Mouse (Mus musculus): ENCODE measurements at regions not wholly inside any gene's neighbourhood (a gene's known extent, or its start where the extent isn't known, plus 50 kb on each side); places are given as distances from the start of the nearest gene placed in this dataset.
A peak's percentile ranks its signal among the peaks of the same experiment; 100 is the strongest.
"Not testable (repeated sequence)": the region's sequence is repeated elsewhere in the genome, so short reads cannot be mapped to it uniquely, and the experiment has no call there.

DNA sequence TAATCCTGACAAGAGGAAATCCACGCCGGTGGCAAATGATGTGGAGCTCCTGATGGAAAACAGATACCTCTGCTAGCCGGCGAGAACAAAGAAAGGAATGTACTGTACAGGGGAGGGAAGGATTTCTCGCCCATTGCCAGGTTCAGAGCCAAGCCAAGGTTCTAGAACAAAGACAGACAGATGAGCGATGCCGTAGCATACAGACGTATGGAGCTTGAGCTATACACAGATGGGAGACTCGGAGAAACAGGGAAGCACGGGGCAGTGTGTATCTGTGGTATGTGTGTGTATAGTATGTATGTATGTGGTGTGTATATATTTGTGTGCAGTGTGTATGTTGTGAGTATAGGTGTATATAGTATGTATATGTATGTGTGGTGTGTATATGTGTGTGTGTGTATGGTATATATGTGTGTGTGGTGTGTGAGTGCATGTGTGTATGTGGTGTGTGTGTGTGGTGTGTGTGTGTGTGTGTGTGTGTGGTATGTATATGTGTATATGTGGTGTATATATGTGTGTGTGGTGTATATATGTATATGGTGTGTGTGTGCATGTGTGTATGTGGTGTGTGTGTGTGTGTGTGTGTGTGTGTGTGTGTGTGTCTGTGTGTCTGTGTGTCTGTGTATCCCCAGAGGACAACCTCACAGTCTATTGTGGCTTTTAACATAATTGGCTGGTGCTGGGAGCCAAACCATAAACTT lies 140.6 kb downstream of the Cand1 start:
- DNase-seq (ENCODE audit: low spot score in 2 of 2) = no peak

DNA sequence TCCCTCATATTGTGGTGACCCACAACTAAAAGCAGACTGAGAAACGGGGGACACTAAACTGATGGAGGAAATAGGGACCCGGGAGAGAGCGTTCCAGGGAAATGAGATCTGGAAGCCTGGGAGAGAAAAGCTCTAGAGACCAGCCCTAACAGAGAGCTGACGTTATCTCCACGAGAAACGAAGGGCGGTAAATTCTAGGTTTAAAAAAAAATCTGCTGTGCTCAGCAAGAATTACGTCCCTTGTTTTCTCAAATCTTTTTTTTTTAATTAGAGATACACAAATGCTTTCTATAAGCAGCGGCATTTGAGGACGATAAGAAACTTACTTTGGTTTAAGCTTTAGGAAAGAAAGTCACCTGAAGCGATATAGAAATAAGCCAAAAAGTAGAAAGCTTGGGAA lies 145.7 kb downstream of the Cand1 start:
- no peak for DNase-seq (ENCODE audit: low spot score in 2 of 2)

DNA sequence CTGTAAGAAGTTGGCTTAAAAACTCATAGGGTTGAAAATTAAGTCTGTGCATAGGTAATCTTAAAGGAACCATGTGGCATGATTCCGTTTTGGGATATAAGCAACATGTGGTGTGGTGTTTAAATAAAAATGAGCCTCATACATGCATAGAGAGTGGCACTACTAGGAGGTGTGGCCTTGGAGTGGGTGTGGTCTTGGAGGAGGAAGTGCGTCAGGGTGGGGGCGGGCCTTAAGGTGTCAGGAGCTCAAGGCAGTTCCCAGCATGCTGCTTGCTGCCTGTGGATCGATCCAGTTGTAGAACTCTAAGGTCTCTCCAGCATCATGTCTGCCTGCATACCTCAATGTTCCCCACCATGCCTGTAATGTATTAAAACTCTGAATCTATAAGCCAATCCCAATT lies 152.0 kb downstream of the Cand1 start:
- no peak for DNase-seq (ENCODE audit: low spot score in 2 of 2)

DNA sequence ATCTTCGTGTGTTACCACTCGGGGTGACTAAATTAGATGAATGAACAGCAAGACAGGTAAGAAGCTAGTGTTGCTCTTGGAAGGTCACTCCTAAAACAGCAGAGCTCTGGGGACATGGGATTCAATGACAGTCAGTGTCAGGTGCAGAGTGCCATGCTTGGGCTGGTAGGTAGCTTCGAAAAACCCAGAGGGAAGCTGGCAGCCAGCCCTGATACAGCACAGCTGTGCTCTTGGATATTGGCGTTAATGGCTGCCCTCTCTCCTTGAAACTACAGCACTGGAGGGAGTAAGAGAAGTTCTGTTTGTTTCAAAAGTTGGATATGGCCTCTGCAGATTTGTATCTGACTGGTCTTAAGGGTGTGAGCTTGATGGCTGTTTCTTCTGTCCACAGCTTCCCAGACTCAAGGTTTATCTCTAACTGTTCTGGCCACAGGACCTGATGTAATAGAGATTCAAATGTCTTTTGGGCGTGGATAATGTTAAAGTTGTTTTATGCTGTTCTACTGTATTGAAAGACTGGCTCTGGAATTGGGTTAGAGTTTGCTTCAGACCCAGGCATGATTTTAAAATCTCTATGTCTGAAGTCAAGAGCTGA lies 152.7 kb downstream of the Cand1 start:
- DNase-seq (ENCODE audit: low spot score in 2 of 2) = no peak

DNA sequence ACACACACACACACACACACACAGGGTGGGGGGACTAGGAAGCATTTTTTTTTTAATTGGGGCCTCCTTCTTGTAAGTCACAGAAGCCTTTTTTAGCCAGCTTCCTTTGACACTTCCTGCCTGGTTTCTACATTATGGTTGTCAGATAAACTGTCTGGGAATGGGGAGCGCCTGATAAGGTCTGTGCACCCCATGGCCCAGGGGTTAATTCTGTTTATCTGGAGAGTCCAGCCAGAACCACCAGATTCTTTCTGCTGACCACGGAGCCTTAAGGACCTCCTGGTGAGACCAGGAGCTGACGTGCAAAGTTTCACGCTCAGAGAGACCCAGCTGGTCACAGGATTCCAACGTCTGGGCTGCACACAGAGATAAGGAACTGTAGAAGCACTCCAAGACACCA lies 153.4 kb downstream of the Cand1 start:
- no peak for DNase-seq (ENCODE audit: low spot score in 2 of 2)

GRCm38 (mm10) chr10:119083431-119083830 lies 156.4 kb downstream of the Cand1 start:
- DNase-seq (ENCODE audit: low spot score in 2 of 2) = no peak

- DNase-seq (ENCODE audit: low spot score in 2 of 2) = no peak
Measured at GRCm38 (mm10) chr10:119082861-119083260, 157.0 kb downstream of the Cand1 start.

DNA sequence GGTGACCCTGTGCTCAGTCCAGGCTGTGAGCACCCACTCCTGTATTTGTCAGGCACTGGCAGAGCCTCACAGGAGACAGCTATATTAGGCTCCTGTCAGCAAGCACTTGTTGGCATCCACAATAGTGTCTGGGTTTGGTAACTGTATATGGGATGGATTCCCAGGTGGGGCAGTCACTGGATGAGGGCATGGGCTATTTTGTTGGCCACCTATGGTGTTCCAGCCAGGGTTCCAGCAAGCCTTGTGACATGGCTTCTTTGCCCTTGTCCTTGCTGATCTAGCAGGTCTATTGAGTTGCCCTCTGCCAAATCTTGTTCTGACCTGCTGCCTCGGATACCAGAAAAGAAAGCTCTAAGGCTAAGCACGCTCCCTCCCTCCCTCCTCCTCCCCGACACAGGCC lies 158.1 kb downstream of the Cand1 start:
- not testable (repeated sequence) for DNase-seq (ENCODE audit: low spot score in 2 of 2)

GRCm38 (mm10) chr10:119076100-119076566 lies 163.7 kb downstream of the Cand1 start:
- DNase-seq (ENCODE audit: low spot score in 2 of 2) = no peak

GRCm38 (mm10) chr10:119074887-119075286 lies 165.0 kb downstream of the Cand1 start:
- DNase-seq (ENCODE audit: low spot score in 2 of 2) = no peak

DNA sequence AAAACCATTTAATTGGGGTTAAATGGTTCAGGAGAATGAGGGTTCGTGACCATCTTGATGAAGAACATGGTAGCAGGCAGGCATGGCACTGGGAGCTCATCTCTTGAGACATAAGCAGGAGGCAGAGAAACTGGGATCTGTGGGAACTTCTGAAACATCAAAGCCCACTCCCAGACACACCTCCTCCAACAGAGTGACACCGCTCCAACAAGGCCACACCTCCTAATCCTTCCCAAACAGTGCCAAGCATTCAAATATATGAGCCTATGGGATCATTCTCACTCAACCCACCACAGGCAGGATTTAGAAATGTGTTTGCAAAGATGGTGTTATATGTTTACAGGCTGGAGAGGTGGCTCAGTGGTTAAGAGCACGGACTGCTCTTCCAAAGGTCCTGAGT lies 165.9 kb downstream of the Cand1 start:
- no peak for DNase-seq (ENCODE audit: low spot score in 2 of 2)

DNA sequence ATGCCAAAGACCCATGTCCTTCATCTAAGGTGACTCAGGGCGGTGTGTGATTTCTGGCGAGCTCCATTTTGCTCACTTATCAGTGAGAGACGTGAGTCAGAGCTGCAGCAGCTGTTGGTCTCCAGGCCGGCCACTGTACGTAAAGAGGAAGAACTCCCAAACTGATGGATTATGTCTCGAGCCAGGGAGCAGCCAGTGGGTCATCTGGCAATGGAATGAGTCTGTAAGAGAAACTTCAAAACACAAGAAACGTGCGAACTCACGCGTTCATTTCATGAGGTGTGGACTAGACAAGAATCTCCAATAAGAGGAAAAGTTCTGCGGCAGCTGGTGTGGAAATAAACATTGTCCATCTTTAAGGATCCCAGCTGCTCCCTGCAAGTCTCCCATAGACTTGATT lies 170.4 kb downstream of the Cand1 start:
- DNase-seq (ENCODE audit: low spot score in 2 of 2) = no peak

GRCm38 (mm10) chr10:119067838-119068237 lies 172.0 kb downstream of the Cand1 start:
- DNase-seq (ENCODE audit: low spot score in 2 of 2) = no peak

DNA sequence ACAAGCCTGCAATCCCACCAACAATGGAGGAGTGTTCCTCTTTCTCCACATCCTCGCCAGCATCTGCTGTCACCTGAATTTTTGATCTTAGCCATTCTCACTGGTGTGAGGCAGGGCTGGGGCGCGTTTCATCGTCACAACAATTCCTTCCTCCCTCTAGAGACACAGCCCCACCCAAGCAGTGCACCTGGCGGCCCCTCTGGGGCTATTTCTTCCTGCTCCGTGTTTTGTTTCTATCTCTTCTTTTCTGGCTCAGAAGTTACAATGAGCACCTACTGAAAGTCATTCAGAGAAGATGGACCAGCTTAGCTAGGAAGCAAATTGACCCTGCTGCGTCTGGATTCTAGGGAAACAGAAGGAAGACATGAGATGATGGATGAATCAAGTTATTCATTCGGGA lies 172.5 kb downstream of the Cand1 start:
- DNase-seq (ENCODE audit: low spot score in 2 of 2) = no peak

DNA sequence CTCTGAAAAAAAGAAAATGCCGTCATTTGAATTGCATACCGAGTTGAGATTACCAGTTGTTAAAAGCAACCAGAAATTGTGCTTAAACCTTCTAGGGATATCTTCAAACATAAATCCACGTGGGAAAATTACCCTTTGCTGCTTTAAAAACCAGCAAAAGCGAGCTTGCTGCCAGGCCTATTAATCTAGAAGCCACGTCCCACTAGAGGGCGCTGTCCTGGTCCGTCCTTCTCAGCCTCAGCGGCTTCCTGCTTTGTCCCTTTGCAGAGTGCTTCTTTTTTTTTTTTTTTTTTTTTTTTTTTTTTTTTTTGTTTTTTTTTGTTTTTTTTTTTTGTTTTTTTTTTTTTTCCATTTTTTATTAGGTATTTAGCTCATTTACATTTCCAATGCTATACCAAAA lies 173.9 kb downstream of the Cand1 start:
- peak; percentile 70 to 84 for DNase-seq (ENCODE audit: low spot score in 2 of 2)

DNA sequence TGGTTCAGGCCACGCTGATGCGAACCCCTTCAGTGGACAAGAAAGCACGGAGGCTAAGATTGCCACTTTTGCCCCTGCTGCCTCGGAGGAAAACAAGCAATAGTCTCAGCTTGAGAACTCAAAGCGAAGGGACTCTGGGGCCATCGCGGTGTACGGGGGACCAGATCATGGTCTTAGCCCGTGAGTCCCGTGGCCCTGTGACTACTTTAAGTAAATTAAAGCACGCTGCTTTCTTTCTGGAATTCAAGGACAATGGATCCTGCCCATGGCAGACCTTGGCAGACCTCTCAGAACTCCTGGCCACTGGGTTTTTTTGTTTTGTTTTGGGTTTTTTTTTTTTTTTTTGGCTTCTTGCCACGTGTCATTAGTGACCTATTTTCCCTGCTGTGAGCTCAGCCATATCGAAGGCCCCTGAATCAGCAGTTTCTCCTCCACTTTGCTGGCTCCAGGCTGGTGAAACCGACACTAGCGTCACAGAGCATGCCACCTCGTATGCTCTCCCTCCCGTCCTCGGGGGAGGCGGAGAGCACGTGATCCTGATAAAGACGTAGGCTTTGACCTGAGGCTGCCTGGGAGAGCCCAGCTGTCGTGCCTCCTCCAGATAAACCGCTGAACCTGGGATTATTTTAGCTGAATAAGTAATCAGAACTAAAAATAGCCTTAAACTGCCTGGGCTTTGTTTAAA lies 174.6 kb downstream of the Cand1 start:
- DNase-seq (ENCODE audit: low spot score in 2 of 2) = peak; percentile 60 to 75

- DNase-seq (ENCODE audit: low spot score in 2 of 2) = no peak
Measured at GRCm38 (mm10) chr10:119064218-119064617, 175.6 kb downstream of the Cand1 start.

DNA sequence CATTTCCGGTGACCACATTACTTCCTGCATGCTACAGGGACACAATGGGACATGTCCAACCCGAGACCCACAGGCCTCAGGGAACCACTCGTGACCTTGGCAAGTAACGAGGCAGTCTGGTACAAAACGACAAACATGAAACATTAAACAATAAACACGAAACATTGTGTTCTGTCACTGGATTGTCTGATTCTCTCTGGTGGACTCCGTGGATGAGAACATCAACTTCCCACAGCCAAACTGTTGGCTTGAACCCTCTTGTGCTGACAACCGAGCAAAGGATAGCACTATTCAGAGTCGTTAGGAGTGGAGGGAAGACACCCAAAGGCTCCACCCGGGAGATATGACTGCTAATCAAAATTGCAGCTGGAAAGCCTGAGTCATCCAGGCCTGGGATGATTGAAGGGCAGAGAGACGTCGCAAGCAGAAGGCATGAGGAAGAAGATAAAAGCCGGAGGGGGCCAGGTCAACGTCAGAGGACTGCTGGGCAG lies 176.6 kb downstream of the Cand1 start:
- DNase-seq (ENCODE audit: low spot score in 2 of 2) = no peak

DNA sequence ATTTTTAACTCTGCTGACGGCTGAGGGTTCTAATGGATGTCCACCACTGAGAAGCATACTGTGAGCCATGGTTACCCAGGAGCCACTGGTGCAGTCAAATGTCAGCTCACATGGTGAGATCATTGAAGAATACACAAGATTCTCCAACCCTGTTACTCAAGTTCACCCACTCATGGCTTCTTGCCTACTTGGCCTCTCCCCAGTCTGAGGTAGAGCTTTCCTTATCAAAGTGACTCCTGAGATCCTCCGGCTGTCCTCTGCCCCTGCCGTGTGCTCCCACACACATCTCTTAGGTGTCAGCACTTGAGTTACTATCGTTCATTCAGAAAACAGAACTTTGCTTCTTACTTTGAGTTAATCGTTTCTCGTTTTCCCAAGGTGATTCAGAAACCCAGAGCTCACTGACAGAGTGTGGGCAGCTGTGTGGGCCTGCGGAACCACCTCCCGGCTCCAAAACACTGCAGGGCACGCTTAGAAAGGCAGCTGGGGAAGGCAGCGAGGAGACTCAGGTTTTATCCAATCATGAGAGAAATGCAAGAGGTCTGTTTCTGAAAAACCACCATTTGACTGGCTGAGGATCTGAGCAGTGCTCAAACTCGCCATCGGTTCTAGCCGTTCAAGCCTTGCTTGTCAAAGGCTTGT lies 177.8 kb downstream of the Cand1 start:
- DNase-seq (ENCODE audit: low spot score in 2 of 2) = no peak

- DNase-seq (ENCODE audit: low spot score in 2 of 2) = no peak
Measured at GRCm38 (mm10) chr10:119061349-119061850, 178.5 kb downstream of the Cand1 start.

GRCm38 (mm10) chr10:119058493-119059020 lies 181.3 kb downstream of the Cand1 start:
- no peak for DNase-seq (ENCODE audit: low spot score in 2 of 2)
